Mouse (Mus musculus) testis, adult 2 months (tissue): ENCODE measurements at regions not wholly inside any gene's neighbourhood (a gene's known extent, or its start where the extent isn't known, plus 50 kb on each side); places are given as distances from the start of the nearest gene placed in this dataset.

Source experiments
- CTCF ChIP-seq: fragments of 200-500 bp; IDR thresholded peaks from 2 replicates; pipeline ENCODE4 v1.5.1; 2012; ENCODE audit warnings: low read depth, mild to moderate bottlenecking, inconsistent platforms, low read length, moderate library complexity; ENCODE audit not compliant: control insufficient read depth, insufficient read depth, insufficient replicate concordance
- POLR2A ChIP-seq: fragments of 200-500 bp; IDR thresholded peaks from 2 replicates; pipeline ENCODE4 v1.6.1; 2012; ENCODE audit warnings: low read depth, mild to moderate bottlenecking, inconsistent platforms, low read length, moderate library complexity; ENCODE audit not compliant: control insufficient read depth

- TF ChIP-seq CTCF (no peak), POLR2A (no peak)
These were observed 417.4 kb upstream of the Cdh6 start for GRCm38 (mm10) chr15:13590864-13591263.
